Mouse (Mus musculus) neural tube, embryonic 10.5 days (tissue): Measurements from ENCODE around the gene Rbx1.
"Not testable (repeated sequence)": the region's sequence is repeated elsewhere in the genome, so short reads cannot be mapped to it uniquely, and the experiment has no call there.

Source experiments
- DNase-seq: peaks from one replicate; pipeline ENCODE4 v3.0.0-alpha.2; 2017; ENCODE audit warnings: low spot score; ENCODE audit errors: extremely low spot score

The Rbx1 gene

DNA sequence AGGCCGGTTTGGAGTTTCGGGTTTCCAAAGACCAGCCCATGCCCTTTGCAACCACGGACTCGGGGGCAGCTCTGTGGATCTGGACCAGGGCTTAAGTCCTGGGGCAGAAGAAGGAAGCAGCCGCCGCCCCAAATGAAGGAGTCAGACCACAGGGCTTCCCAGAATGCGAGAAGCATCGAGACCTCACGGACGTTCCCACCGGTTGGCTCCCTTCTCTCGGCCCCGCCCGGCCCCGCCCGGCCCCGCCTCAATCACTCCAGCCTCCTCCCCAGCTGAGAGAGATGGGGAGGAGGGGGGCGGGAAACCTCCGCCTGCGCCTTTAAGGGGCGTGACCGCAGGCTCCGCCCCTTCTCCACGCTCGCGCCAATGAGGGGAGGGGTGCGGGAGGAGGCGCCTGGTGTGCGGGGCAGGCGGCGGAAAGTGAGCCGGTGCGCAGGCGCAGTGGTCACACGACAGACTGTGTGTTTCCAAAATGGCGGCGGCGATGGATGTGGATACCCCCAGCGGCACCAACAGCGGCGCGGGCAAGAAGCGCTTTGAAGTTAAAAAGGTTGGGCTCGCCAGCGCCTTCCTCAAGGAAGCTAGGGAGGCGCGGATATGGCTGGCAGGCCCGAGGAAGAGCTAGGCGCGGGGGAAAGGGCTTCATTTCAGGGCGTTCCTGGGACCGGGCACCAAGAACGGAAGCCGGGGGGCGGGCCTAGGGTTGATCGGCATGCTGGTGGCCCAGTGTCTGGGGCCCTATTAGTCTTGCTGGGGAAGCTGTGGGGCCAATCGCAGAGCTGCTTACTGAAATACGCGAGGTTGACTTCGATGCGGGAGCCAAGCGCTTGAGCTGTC lies at the start of gene Rbx1:
Rbx1 (plus strand) TSS at position 396 of the 837 bp plus-strand sequence.
- DNase-seq: peak; percentile 100

DNA sequence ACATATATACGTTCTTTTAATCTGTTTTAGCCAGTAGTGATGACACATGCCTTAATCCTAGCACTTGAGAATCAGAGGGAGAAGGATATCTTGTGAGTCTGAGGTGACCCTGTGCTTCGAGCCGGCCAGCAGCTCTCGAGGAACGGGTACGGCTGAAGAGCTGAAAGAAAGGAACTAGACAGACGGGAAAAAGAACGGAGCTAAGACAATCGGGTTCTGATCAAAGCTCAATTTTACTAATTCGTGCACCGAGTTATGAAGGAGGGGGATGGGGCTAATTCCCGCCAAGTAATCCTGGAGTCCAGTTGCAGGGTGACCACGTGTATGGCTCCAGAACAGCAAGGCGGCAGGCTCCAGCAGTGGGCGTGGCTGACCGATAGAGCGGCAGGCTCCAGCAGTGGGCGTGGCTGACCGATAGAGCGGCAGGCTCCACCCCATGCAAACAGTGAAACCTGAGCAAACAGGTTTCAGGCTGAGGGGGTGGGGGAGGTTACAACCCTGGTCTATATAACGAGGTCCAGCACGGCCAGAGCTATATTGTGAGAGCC lies 49.3 kb upstream of the Rbx1 start:
- peak; percentile 68 for DNase-seq

DNA sequence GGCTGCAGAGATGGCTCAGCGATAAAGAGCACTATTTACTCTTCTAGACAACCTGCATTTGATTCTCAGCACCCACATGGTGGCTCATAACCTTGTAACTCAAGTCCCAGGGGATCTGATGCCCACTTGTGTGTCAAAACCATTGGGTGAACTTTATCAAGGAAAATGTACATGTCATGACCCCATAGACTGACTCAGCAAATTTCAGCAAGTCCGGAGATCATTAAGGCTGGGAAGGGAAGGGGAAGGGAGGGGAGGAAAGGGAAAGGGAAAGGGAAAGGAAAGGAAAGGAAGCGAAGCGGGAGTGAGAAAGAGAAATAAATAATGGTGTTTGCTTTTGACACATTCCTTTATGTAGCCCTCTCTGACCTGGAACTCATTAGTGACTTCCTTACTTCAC lies 48.0 kb upstream of the Rbx1 start:
- DNase-seq: no peak

DNA sequence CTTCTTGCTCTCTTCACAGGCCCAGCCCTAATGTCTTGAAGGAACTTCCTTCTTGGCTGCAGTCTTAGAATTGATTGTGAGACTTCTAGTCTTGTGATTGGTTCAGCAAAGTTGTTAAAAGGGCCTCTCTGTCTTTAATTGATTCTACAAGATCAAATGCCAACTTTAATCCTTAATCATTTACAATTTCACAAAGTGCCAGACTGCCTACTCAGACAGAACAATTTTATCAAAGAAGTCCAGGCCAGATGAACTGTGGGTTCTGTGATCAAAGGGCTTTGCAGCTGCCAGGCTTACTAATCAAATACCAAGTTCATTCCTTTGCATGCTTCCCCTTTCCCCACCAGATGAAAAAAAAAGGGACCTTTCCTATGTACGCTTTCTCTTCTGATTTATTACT lies 44.6 kb upstream of the Rbx1 start:
- DNase-seq: no peak

DNA sequence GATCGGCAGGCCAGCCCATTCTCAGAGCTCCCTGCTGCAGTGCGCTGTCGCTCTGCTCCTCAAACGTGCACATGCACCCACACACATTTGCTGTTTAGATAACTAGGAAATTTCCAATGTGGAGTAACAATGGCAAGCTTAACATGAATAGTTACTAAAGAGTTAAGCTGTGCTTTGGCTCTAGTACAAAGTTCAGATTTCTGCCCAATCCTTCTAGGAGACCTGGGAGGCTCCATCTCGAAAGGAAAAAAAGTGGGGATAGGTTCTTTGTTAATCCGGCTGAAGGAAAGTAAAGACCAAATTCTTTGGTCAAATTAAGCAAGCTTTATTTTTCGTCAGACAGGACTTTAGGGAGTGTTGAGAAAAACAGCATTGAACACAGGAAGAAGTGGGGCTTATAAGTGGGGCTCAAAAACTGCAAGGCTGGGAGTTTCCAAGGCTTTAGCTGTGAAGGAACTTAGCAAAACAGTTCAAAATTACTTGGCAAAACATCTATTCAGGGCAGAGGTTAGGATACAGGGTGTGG lies 43.9 kb upstream of the Rbx1 start:
- no peak for DNase-seq

DNA sequence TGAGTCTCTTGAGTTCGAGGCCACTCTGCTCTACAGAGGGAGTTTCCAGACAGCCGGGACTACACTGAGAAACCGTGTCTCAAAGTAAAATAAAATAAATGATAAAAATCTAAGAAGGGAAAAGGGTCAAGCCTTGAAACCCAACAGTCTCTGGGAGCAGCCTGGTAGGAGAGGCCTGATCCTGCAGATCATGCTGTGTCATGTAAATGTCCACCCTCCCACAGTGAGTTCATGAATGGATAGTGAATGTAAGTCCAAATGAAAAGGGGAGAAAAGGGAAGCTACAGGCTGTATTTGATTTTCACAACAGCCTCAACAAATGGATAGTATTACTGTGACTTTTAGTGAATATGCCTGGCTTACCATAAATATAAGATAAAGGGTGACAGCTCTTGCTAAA lies 40.8 kb upstream of the Rbx1 start:
- DNase-seq: no peak

DNA sequence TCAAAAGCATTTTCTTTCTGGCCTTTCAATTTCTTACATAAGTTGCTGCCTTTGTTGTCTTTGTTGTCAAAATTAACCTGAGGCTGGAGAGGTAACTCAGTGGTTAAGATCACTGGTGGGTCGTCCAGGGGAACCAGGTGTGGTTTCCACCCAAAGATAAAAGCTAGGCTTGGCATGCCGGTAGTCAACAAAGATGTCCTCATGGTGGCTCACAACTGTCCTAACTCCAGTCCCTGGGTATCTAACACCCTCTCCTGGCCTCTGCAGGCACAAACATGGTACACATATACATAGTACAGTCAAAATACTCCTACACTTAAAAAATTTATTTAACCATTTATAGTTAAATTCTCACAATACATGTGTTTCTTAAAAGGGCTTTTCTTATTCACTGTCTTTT lies 38.1 kb upstream of the Rbx1 start:
- no peak for DNase-seq

DNA sequence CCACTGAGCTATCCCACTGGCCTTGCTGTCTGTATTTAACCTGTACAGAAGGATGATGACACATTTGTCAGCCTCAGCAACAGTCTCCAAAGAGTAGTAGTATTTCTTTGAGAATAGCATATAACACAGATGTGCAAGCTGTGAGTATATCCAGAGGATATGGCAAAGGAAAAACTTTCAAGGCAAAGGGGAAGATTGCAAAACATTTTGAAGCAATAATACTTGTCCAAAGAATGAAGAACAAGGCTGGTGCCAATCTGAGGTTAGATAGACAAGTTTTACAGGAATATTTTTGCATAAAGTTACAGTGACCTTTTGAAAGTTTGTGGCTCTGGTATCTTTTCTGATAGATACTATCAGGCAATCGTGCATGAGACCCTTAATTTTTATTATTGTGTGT lies 34.9 kb upstream of the Rbx1 start:
- no peak for DNase-seq

DNA sequence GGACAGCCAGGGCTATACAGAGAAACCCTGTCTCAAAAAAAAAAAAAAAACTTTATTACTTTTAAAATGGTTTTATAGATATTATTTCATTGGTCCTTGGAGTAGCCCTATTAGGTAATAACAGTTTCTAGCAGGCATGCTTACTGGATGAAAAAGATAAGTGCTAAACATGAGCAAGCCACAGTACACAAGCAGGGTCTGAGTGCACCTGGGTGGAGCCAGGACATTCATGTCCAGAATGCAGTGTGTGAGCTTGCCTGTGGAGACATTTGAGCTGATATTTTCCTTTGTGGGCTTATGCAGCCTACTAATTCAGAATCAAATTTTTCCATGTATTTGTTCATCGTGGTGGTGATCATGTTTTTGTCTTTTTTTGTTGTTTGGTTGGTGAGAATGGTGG lies 27.8 kb upstream of the Rbx1 start:
- no peak for DNase-seq

DNA sequence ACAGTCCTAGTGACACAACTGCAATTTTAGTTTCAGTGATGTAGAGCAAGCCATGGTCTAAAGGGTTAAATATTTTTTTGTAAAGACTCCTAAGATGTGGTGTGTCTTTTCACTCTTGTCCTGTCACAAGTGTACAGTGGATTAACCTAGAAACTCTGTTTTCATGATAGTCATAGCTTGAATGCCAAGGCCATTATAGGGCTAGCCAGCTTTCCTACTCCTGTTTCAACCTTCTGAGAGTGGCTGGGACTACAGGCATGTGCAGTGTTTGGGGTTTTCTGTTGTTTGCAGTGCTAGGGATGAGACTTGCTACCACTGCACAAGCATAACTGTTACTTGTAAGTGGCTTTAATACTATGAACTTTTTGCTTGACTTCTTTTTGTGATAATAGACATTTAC lies 26.9 kb upstream of the Rbx1 start:
- DNase-seq: no peak

DNA sequence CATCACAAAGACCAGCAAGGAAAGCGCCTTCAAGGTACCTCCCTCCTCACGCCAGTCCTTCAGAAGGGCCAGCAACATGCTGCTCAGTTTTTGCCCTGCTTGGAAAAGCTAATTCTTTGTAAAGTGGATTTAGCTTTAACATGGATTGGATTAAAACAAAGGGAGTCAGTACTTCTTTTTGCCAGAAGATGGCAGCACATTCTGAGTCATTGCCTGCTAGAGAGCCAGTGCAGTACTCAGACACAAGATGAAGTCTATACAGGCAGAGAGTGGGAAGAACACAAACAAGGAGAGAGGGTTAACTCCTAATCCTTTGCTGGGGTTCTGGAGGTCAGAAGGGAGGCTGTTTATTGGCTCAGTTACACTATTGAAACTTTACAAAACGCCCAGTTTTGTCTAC lies 17.6 kb upstream of the Rbx1 start:
- DNase-seq: peak; percentile 56

DNA sequence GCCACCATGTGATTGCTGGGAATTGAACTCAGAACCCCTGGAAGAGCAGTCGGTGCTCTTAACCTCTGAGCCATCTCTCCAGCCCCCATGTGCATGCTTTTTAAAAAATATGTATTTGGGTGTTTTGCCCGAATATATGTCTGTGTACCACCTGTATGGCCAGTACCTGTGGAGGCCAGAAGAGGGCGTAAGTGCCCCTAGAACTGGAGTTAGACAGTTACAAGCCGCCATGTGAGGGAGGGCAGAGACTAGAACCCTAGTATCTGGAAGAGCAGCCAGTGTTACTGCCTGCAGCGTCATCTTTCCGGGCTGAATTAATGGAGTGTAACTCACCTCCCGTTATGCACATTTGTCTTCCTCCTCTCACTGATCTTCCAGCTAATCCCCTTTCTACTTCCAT lies 4.6 kb upstream of the Rbx1 start:
- no peak for DNase-seq

DNA sequence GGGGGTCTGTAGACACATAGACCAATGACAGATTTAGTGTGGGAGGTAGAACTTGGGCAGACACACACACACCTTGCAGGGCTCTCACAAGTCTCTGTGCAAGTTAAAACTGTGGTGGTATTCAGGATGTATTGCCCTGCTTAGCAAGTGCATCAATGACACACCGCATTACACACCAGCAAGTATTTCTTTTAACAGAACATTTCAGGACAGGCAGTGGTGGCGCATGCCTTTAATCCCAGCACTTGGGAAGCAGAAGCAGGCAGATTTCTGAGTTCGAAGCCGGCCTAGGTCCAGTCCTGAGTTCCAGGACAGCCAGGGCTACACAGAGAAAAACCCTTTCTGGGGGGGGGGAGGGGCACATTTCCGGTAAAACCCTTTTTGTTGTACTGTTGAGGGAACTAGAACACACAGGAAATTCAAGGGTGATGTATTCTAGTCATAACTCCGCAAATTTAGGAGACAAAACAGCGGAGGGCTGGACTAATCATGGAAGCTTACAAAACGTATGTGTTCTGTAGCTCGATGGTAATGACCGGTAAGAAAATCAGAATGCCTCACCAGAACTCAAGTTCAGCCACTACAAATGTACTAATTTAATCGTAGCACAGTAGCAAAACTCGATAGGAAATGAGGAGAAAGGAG lies 958 bp upstream of the Rbx1 start:
- no peak for DNase-seq

DNA sequence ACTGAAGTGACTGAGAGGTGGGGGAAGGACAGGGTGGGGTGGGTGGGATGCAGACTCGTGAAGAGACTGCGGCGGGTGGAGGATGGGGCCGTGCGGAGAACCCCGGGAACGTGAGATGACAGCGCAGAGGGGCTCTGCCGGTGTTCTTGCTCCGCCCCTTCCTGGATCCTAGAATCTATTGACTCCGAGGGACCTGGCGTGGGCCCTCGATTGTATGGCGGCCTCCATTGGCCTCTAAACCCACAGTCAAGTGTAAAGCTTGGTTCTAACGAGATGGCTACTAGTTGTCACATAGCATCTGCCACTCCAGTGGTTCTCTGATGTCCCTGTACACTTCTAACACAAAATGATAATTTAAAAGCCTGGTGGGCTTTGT lies 630 bp downstream of the Rbx1 start:
- DNase-seq: no peak

DNA sequence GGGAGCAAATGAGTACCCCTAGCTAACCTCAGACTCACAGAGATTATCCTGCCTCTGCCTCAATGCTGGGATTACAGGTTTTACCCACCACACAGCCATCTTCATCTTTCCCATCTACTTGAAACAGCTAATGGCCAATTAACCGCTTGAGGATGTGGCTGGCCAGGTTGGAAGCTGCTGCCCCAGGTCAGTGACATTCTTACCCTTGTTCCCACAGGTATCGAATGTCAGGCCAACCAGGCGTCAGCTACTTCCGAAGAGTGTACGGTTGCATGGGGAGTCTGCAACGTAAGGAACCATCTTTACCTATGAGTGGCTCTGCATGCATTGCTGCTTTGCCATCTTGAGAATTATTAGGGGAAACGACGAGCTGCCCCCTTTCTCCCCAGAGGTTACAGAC lies 4.6 kb downstream of the Rbx1 start:
- DNase-seq: no peak

DNA sequence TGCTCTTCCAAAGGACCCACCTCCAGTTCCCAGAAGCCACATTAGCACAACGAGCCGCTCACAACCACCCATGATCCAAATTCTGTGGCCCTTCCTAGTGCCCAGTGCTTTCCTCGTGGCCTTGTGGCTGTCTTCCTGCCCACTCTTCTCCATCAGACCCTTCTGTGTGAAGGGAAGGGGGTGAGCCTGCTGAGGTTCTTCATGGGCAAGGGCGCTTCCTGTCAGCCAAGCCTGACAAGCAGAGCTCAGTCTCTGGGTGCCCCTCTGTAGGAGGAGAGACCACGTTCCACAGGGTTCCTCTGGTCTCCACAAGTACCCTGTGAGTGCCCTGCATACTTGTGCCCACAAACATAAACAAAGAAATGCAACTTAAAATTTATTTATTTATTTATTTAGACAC lies 6.2 kb downstream of the Rbx1 start:
- DNase-seq: no peak

DNA sequence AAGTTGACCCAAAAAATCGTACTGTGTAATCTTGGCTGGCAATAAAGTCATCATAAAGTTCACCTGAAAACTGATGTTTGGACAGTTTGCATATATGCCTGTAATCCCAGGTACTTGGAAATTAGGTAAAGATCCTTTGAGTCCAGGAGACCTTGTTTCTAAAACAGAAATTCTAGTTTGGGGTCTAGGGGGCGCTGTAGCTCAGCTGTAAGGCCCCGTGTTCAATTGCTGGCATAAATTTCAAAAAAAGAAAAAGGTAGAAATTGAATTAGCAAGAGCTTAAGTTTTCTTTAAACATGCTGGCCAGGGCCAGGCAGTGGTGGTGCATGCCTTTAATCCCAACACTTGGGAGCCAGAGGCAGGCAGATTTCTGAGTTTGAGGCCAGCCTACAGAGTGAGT lies 9.6 kb downstream of the Rbx1 start:
- DNase-seq: no peak

DNA sequence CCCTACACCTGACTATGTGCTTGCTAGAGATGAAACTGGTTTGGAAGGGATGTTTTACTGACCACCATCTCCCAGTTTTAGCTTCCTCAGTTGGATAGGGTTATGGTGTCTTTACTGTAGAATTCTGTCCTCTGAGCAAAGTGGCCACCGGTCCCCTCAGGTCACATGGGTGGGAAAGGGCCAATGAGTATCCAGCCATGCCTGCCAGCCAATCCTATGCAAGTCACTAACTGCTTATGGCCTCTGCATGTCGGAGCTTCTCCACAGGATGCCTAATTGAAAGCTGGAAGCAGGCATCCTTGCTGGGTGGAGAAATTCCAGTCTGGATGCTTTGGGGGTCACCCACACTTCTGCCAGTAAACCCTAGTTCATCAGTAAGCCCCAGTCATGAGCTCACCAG lies 10.5 kb downstream of the Rbx1 start:
- DNase-seq: peak; percentile 40

DNA sequence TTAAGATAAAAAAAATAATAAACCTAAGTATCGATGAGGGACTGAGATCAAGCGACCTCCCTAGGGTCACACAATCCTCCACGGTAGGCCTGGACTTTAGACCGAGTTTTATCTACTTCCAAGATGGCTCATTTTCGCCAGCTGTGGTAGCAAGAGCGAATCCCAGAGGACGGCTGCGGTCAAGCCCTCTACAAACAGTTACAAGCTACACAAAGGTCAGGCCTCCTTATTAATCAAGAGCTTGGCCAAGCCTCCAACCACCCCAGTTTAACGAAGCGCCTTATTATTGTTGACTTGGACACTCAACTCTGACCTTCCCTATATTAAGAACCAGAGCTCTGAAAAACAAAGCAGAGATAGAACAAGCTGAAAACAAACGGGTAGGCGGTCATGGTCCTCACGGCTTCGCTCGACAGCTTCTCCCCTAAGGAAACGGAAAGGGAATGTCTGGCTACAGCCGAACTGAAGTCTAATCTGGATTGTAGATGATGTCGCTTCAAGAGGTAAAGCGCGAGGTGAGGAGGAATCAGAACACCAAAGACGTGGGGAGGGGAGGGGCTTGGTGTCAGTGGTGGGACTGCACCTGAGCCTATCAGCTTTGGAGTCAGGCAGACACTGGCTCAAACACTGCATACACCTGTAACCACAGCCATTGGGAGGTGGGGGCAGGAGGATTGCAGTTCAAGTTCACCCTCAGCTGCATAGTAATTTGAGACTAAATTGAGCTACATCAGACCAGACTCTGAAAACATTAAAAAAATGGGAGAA lies 13.5 kb downstream of the Rbx1 start:
- DNase-seq: no peak

DNA sequence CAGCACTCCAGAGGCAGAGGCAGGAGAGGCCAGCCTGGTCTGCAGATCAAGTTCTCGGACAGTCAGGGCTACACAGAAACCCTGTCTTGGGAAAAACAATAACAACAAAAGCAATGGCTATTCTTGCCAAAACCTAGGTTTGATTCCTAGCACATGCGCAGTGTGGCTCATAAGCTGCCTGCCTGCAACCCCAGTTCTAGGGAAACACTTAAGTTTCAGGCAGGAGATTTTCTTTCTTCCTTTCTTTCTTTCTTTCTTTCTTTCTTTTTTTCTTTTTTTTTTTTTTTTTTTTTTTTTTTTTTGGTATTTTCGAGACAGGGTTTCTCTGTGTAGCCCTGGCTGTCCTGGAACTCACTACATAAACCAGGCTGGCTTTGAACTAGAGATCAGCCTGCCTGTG lies 14.2 kb downstream of the Rbx1 start:
- not testable (repeated sequence) for DNase-seq

DNA sequence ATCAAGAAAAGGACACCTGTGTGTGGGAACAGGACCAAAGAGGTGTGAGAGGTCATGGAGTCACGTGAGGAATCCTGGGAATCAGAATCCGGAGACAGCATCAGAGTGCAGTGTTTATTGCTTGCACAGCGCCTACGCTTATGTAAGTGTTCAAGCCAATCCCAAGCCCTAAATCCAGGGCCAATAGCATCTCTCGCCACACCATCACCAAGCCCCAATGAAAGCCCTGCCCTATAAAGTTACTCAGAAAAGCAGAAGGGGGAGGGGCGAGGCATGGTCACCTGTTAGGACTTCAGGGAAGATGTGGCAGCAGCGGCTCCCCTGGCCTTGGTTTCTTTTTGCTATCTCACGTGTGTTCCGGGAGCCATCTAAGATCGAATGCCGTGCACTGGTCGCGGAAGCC lies 14.9 kb downstream of the Rbx1 start:
- DNase-seq: peak; percentile 19

DNA sequence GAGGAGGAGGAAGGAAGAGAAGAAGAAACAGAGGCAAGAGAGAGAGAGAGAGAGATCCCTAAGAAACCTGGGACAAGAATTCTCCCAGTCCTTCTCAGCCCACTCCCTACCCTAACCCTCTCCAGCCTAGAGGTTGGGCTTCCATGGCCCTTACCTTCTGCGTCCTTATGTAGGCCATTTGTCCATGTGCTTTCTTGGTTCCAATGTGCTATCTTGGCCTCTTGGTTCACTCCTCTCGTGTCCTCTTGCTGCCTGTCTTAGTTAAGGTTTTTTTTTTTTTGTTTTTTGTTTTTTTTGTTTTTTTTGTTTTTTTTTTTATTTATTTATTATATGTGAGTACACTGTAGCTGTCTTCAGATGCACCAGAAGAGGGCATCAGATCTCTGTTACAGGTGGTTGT lies 16.9 kb downstream of the Rbx1 start:
- DNase-seq: no peak
